Mouse (Mus musculus): Measurements from ENCODE around the gene Trim28. TPM values are rescaled to one million over a fixed set of nuclear protein-coding genes. Genes with fewer than 3 reads are reported as not detected.
"Not testable (repeated sequence)": the region's sequence is repeated elsewhere in the genome, so short reads cannot be mapped to it uniquely, and the experiment has no call there.

The Trim28 gene
- polyA plus RNA-seq, 1 experiment from 2014 or later, result 251 TPM

- no peaks in the 10 kb centered on the region for H3K27me3 ChIP-seq (ENCODE audit: control insufficient read depth, insufficient read depth, low read length)
- H3K9me3 ChIP-seq (ENCODE audit: control insufficient read depth, low read length), result no peaks in the 10 kb centered on the region
- no peaks in the 10 kb centered on the region for H3K36me3 ChIP-seq (ENCODE audit: control insufficient read depth, insufficient read depth, low read length)
- no peak for ATAC-seq (ENCODE audit: low read depth)
- H3K27ac ChIP-seq (ENCODE audit: low read depth, low read length), result no peak overlapping the region
- no peak overlapping the region for H3K9ac ChIP-seq (replicated peaks; ENCODE audit: low read depth, low read length)
- H3K4me1 ChIP-seq (ENCODE audit: control insufficient read depth, insufficient read depth, low read length), result no peaks in the 10 kb centered on the region
- no peak overlapping the region for H3K4me3 ChIP-seq (ENCODE audit: low read depth, low read length)
- 64% methylated on average over 8 of the region's 8 CpGs for WGBS
- no peak overlapping the region for H3K4me2 ChIP-seq (ENCODE audit: low read depth, low read length)
These were observed 58.2 kb downstream of the Trim28 start for GRCm38 (mm10) chr7:13056913-13057700.

GRCm38 (mm10) chr7:13059536-13059935 lies 60.6 kb downstream of the Trim28 start:
- Histone ChIP-seq H3K4me3 (ENCODE audit: low read depth, low read length) (no peak overlapping the region), H3K27ac (ENCODE audit: low read depth, low read length) (no peak overlapping the region), H3K27me3 (ENCODE audit: control insufficient read depth, insufficient read depth, low read length) (no peaks in the 10 kb centered on the region), H3K4me2 (ENCODE audit: low read depth, low read length) (no peak overlapping the region), H3K9me3 (ENCODE audit: control insufficient read depth, low read length) (no peaks in the 10 kb centered on the region), H3K9ac (replicated peaks; ENCODE audit: low read depth, low read length) (no peak overlapping the region), H3K4me1 (ENCODE audit: control insufficient read depth, insufficient read depth, low read length) (no peaks in the 10 kb centered on the region), H3K36me3 (ENCODE audit: control insufficient read depth, insufficient read depth, low read length) (no peaks in the 10 kb centered on the region)
- 81% methylated on average over 9 of the region's 9 CpGs for WGBS
- ATAC-seq (ENCODE audit: low read depth), result no peak

DNA sequence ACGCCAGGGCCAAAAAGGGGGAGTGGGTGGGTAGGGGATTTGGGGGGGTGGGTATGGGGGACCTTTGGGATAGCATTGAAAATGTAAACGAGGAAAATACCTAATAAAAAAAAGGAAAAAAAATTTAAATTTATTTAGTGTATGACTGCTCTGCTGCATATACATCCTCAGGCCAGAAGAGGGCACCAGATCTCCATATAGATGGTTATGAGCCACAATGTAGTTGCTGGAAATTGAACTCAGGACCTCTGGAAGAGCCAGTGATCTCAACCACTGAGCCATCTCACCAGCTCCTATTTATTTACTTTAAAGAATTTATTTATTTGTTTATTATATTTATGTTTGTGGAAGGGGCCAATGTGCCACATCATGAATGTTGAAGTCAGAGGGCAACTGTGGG lies 64.5 kb downstream of the Trim28 start:
- H3K27ac ChIP-seq (ENCODE audit: low read depth, low read length); ATAC-seq (ENCODE audit: low read depth); H3K9ac ChIP-seq (replicated peaks; ENCODE audit: low read depth, low read length); H3K4me3 ChIP-seq (ENCODE audit: low read depth, low read length); H3K4me1 ChIP-seq (ENCODE audit: control insufficient read depth, insufficient read depth, low read length); H3K9me3 ChIP-seq (ENCODE audit: control insufficient read depth, low read length); H3K4me2 ChIP-seq (ENCODE audit: low read depth, low read length); H3K36me3 ChIP-seq (ENCODE audit: control insufficient read depth, insufficient read depth, low read length); H3K27me3 ChIP-seq (ENCODE audit: control insufficient read depth, insufficient read depth, low read length): not testable (repeated sequence)
- 48% methylated on average over 2 of the region's 2 CpGs for WGBS

DNA sequence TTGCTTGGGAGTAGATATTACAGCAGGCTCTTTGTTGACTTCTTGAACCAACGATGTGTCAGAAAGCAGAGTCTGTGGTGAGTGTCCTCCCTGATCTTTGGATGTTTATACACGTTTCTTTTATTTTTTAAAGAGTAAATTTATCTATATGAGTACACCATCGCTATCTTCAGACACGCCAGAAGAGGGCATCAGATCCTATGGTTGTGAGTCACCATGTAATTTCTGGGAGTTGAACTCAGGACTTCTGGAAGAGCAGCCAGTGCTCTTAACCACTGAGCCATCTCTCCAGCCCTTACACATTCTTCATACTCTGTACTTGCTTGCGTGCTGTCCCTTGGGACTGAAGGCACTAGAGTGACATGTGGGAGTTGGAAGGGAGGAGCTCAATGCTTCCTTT lies 73.4 kb downstream of the Trim28 start:
- H3K4me1 ChIP-seq (ENCODE audit: control insufficient read depth, insufficient read depth, low read length), result no peaks in the 10 kb centered on the region
- no peak overlapping the region for H3K9ac ChIP-seq (replicated peaks; ENCODE audit: low read depth, low read length)
- WGBS, result 62% methylated on average over 5 of the region's 5 CpGs
- no peak overlapping the region for H3K4me2 ChIP-seq (ENCODE audit: low read depth, low read length)
- no peaks in the 10 kb centered on the region for H3K36me3 ChIP-seq (ENCODE audit: control insufficient read depth, insufficient read depth, low read length)
- no peak overlapping the region for H3K4me3 ChIP-seq (ENCODE audit: low read depth, low read length)
- no peaks in the 10 kb centered on the region for H3K27me3 ChIP-seq (ENCODE audit: control insufficient read depth, insufficient read depth, low read length)
- no peak overlapping the region for H3K27ac ChIP-seq (ENCODE audit: low read depth, low read length)
- ATAC-seq (ENCODE audit: low read depth), result no peak
- no peaks in the 10 kb centered on the region for H3K9me3 ChIP-seq (ENCODE audit: control insufficient read depth, low read length)

Other genes starting within 250 kb of the Trim28 start
- gene Zscan18, start 195.5 kb upstream of the Trim28 start, polyA plus RNA-seq (2014; fragmentation: Nextera tagmentation; extraction: Ambion mirVana), result 28.5 and 30.3 TPM in 2 replicates
- 41.0 and 42.6 TPM in 2 replicates for gene Zfp329, start 180.3 kb upstream of the Trim28 start, polyA plus RNA-seq (2014; fragmentation: Nextera tagmentation; extraction: Ambion mirVana)
- 24.1 and 27.7 TPM in 2 replicates for gene Zfp110, start 164.4 kb upstream of the Trim28 start, polyA plus RNA-seq (2014; fragmentation: Nextera tagmentation; extraction: Ambion mirVana)
- gene Zfp128, start 117.9 kb upstream of the Trim28 start, polyA plus RNA-seq (2014; fragmentation: Nextera tagmentation; extraction: Ambion mirVana), result 7.4 and 7.9 TPM in 2 replicates
- 13.2 and 13.6 TPM in 2 replicates for gene Zscan22, start 101.3 kb upstream of the Trim28 start, polyA plus RNA-seq (2014; fragmentation: Nextera tagmentation; extraction: Ambion mirVana)
- 687 and 695 TPM in 2 replicates for gene Rps5, start 76.8 kb upstream of the Trim28 start, polyA plus RNA-seq (2014; fragmentation: Nextera tagmentation; extraction: Ambion mirVana)
- 0.68 and 1.3 TPM in 2 replicates for gene Rnf225, start 71.7 kb upstream of the Trim28 start, polyA plus RNA-seq (2014; fragmentation: Nextera tagmentation; extraction: Ambion mirVana)
- gene Zfp324, start 33.3 kb upstream of the Trim28 start, polyA plus RNA-seq (2014; fragmentation: Nextera tagmentation; extraction: Ambion mirVana), result 10.6 and 12.7 TPM in 2 replicates
- gene Zfp446, start 21.3 kb upstream of the Trim28 start, polyA plus RNA-seq (2014; fragmentation: Nextera tagmentation; extraction: Ambion mirVana), result 9.8 and 10.3 TPM in 2 replicates
- gene Slc27a5, start 922 bp upstream of the Trim28 start, polyA plus RNA-seq (2014; fragmentation: Nextera tagmentation; extraction: Ambion mirVana), result 0.17 and 0.37 TPM in 2 replicates
- 36.0 and 40.5 TPM in 2 replicates for gene Zbtb45, start 10.9 kb downstream of the Trim28 start, polyA plus RNA-seq (2014; fragmentation: Nextera tagmentation; extraction: Ambion mirVana)
- gene Chmp2a, start 35.7 kb downstream of the Trim28 start, polyA plus RNA-seq (2014; fragmentation: Nextera tagmentation; extraction: Ambion mirVana), result 196 and 199 TPM in 2 replicates
- gene Ube2m, start 39.2 kb downstream of the Trim28 start, polyA plus RNA-seq (2014; fragmentation: Nextera tagmentation; extraction: Ambion mirVana), result 142 and 146 TPM in 2 replicates
- gene Mzf1, start 55.6 kb downstream of the Trim28 start, polyA plus RNA-seq (2014; fragmentation: Nextera tagmentation; extraction: Ambion mirVana), result 8.4 and 9.0 TPM in 2 replicates
- gene Vmn1r85, start 96.1 kb downstream of the Trim28 start, polyA plus RNA-seq (2014; fragmentation: Nextera tagmentation; extraction: Ambion mirVana), result 0.06 and 0.17 TPM in 2 replicates
- gene Vmn1r86, start 120.8 kb downstream of the Trim28 start, polyA plus RNA-seq (2014; fragmentation: Nextera tagmentation; extraction: Ambion mirVana), result not detected in 2 replicates
- not detected in 2 replicates for gene Vmn1r87, start 141.0 kb downstream of the Trim28 start, polyA plus RNA-seq (2014; fragmentation: Nextera tagmentation; extraction: Ambion mirVana)
- gene Vmn1r88, start 160.5 kb downstream of the Trim28 start, polyA plus RNA-seq (2014; fragmentation: Nextera tagmentation; extraction: Ambion mirVana), result not detected in 2 replicates
- gene Vmn1r89, start 213.9 kb downstream of the Trim28 start, polyA plus RNA-seq (2014; fragmentation: Nextera tagmentation; extraction: Ambion mirVana), result not detected in 2 replicates

Measured in neural tube, embryonic 14.5 days (tissue).